Mouse (Mus musculus) Muller cell, postnatal 12 days (primary cell): ENCODE results near the gene Cry2.
A peak's percentile ranks its signal among the peaks of the same experiment; 100 is the strongest.

ENCODE experiments used
- DNase-seq: peaks from one replicate; pipeline ENCODE4 v3.0.0-alpha.2; 2015; ENCODE audit errors: inconsistent ontology term

Gene Cry2

GRCm38 (mm10) chr2:92445890-92446289 is 12.0 kb upstream of the Cry2 start:
- DNase-seq, result no peak

GRCm38 (mm10) chr2:92444376-92444775 is 10.5 kb upstream of the Cry2 start:
- no peak for DNase-seq

DNA sequence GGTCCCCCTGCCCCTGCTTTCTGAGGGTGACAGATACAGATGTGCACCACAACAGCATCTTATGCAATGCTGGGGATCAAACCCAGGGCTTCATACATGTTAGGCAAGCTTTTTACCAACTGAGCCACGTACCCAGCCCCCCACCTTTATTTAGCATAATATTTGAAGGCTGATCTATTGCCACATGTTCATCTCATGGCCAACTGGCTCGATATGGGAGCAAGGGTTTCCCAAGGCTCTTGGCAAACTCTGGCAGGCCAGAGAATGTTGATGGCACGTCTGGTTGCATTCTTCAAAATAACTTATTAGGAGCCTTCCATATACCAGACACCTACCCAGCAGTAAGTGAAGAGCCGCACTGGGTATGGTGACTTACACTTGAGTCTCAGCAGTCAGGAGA is 9.5 kb upstream of the Cry2 start:
- no peak for DNase-seq

DNA sequence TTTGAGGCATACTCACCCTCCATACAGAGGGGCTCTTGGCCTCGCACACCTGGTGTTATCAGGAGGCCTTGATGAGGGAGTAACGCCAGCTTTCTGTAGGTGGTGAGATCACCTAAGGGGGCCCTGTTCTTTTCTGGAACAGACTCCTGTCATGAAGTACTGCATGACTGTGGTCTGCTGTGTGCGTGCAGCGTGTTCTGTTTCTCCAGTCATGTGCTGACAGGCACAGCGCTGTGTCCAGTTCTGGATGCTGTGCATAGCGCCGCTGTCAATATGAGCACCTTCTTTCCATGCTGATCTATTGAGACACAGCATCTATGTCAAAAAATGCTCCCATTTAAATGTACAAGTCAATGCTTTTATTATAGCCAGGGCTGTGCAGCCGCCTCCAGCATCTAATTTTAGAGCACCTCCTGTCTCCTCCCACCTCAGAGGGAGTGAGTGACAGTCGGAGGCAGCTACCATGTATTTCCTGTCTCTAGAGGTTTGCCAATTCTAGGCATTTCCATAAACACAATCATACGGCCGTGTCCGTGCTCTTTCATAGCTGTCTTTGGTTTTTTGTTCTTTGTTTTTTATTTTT is 8.7 kb upstream of the Cry2 start:
- DNase-seq, result no peak

GRCm38 (mm10) chr2:92440432-92440831 is 6.6 kb upstream of the Cry2 start:
- DNase-seq, result no peak

- DNase-seq, result no peak
Measured at GRCm38 (mm10) chr2:92438567-92438966, 4.7 kb upstream of the Cry2 start.

GRCm38 (mm10) chr2:92437875-92438274 is 4.0 kb upstream of the Cry2 start:
- peak; percentile 70 for DNase-seq

DNA sequence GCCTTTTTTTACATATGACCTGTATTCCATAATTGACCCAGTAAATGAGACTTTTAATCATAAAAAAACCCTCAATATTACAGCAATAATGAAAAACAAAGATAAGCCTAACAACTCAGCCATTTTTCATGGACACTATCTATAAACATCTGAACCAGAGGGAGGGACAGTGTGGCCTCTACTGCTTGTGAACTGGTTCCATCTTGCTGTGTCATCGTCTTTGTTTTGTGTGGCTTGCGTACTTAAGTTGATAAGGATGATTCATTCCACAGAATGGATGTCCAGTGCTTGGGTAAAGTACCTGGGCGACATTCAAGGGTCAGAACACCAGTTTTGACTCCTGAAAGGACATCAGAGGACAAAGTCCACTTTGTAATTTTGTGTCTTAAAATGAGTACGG is 3.5 kb upstream of the Cry2 start:
- no peak for DNase-seq

DNA sequence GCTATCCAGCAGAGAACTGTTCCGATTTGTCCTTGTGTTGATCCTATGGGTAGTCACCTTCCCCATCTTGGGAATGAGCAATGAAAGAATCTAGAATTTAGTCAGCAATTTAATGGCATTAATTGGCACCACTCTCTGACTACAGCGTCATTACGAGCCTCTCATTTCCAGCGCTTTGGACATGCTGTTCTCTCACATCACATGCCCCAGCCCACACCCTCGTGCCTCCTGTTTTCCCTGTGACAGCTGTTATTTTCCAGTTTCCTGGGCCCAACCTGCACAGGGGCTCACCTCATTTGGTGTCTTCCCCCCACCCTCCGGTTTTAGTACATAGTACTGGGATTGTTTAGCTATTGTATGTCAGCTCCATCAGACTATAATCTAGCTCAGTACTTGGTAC is 1.2 kb upstream of the Cry2 start:
- DNase-seq, result no peak

GRCm38 (mm10) chr2:92434375-92434745 is 517 bp upstream of the Cry2 start:
- no peak for DNase-seq

DNA sequence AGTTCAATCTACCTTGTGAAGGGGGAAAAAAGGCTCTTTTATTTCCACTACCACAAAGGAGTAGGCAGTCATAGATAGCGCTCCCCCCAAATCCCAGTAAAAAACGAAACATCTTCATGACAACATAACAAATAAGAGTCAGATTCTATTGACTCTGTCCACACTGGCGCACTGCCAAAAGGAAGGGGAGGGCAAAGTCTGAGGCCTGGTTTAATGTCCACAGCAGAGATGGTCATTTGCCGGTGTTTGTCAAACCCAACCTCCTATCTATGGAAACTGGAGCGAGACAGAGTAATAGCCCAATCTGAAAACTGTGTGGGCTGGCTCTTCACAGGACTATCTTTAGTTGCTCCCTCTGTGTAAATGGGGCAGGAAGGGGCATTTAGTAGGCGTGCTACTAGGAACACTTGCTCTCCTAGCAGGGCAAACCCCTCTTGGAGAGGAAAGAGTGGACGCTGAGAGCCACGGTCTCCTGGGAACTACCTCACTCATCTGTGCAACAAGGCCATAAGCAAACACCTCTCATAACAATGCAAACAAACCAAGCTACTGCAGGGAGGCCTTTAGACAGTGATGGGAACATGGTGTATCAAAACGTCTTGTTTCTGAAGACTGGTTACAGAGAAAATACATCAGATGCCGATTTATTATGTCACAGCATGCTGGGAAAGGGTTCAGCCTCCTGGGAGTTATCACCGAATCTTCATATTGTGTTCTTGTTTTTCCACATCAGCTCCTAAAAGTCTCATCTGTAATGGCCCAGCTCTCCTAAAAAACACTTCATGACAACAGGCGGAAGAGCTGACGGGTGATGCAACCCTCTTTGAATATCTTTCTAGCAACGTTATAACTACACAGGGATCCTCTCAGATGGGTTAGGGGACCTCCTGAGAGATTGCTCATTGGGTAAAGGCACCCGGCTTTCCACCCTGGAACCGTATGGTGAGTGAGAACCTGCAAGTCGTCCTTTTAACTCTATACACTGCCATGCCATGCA is 1.2 kb downstream of the Cry2 start:
- peak; percentile 57 for DNase-seq

GRCm38 (mm10) chr2:92431611-92432179 is 2.1 kb downstream of the Cry2 start:
- no peak for DNase-seq

DNA sequence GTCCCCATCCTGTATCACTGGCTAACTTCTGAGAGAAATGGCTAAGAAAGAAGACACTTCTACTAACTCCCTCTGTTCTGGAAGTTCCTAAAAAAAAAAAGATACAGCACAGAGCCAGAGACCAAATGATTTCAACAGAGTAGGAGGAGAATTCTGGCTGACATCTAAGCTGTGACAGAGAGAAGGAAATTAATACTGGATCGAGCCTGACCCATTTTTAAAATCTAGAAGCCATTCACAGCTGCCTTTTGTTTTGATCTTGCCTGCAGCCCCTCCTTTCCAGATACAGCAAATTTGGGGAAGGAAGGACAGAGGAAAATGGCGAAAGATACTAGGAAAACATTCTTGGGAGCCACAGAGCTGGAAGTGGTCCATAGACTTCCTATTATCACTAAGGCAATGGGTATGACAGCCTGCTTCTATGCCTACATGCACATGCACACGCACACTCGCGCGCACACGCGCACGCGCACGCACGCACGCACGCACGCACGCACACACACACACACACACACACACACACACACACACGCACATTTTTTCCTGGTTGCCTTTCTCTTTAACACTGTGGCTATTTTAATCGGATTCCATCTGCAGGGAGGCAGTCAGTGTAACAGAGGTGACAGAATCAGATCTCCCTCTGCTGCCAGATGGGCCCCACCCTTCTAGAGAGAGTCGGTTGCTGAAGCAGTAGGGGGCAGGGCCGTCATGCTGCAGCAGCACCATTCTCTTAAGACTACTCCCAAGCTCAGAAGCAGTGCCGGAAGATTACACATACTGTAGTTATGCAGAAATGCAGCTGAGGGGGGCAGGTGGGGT is 2.9 kb downstream of the Cry2 start:
- DNase-seq, result peak; percentile 75

- no peak for DNase-seq
Measured at GRCm38 (mm10) chr2:92430089-92430488, 3.8 kb downstream of the Cry2 start.

DNA sequence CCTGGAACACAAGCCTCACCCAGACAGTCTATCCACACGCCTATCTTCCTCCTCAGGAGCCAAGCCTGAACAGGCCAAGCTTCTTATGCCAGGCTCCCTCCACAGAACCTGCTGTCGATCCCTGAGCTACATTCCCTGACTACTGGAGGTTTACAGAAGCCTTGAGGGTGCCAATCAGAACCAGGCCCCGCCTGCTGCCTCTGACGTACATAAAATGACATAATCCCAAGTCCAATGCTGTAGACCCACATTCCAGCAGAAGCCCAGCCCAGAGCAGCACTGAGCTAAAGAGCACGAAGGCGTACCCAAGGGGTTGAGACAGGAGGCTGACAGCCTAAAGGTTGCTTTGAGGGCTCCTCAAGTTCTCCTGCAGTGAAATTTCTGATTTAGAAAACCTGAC is 6.0 kb downstream of the Cry2 start:
- peak; percentile 87 for DNase-seq

- peak; percentile 26 for DNase-seq
Measured at GRCm38 (mm10) chr2:92426426-92426825, 7.4 kb downstream of the Cry2 start.

GRCm38 (mm10) chr2:92425366-92425765 is 8.5 kb downstream of the Cry2 start:
- DNase-seq, result peak; percentile 37

- peak; percentile 86 for DNase-seq
Measured at GRCm38 (mm10) chr2:92424462-92425308, 9.2 kb downstream of the Cry2 start.

DNA sequence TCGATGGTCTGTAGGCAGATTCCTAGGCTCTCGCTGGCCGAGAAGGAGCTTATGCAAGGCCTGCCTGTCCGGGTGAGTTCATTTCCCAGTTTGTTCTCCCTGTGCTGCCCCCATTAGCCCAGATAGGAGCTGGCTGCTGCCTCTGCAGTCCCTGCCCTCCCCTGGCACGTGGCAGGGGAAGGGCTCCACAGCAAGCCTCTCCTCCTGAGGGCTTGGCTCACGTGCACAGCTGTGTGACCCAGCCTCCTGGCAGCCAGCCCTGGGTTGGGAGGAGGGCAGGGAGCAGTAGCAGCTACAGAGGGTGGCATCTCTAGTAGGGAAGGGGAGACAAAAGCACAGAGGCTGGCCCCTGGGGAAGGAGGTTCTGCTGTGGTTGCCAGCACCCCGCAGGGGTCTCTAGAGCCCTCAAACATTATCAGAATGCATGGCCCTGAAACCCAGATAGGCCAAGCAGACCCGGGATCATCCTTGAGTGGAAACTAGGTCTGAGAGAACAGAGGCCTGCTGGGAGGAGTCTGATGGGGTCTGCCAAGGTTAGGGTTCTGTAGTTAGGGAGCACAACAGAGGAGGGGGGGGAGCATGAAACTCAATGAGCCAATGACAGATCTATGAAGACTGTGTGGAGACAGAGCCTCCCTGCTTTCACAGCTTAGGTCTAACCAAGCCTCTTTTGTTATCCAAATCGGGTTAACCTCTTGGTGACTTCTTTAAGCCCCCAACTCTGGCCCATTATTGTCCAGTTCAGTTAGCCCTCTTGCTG is 10.0 kb downstream of the Cry2 start:
- DNase-seq, result peak; percentile 97

DNA sequence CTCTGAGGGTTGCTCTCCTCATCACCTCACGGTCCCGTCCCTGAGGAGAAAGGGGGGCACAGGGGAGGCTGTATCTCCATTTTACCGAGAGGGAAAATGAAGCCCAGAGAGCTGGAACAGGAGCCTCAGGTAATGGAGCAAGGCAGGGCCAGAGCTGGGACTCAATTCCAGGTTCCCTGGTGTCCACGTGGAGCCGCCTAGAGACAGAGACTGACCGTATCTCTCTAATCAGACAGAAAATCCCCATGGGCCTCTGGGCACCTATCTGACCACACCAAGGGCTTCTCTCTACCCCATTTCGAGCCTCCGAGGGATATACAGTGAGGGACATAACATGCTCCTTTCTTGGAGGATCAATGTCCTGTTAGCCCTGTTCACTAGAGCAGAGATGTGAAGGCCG is 10.7 kb downstream of the Cry2 start:
- DNase-seq, result no peak
